Mouse (Mus musculus) v-Abl transformed pro-B cells (cell line): ENCODE measurements around the gene Pgs1.

Experiments
- in situ Hi-C, 2 experiments: fragments of 400-800 bp; cut with MboI; formaldehyde crosslinking; loops; one replicate each; pipeline ENCODE4 v1.15.1; 2025; ENCODE audit not compliant: unreplicated experiment in 2 of 2

Pgs1 gene

GRCm38 (mm10) chr11:117973569-117973968 lies 12.5 kb upstream of the Pgs1 start:
- in situ Hi-C loops, result loop anchor here (5.0 kb wide), 1 partner anchor 49 kb away; no protein-coding TSS in a partner anchor

DNA sequence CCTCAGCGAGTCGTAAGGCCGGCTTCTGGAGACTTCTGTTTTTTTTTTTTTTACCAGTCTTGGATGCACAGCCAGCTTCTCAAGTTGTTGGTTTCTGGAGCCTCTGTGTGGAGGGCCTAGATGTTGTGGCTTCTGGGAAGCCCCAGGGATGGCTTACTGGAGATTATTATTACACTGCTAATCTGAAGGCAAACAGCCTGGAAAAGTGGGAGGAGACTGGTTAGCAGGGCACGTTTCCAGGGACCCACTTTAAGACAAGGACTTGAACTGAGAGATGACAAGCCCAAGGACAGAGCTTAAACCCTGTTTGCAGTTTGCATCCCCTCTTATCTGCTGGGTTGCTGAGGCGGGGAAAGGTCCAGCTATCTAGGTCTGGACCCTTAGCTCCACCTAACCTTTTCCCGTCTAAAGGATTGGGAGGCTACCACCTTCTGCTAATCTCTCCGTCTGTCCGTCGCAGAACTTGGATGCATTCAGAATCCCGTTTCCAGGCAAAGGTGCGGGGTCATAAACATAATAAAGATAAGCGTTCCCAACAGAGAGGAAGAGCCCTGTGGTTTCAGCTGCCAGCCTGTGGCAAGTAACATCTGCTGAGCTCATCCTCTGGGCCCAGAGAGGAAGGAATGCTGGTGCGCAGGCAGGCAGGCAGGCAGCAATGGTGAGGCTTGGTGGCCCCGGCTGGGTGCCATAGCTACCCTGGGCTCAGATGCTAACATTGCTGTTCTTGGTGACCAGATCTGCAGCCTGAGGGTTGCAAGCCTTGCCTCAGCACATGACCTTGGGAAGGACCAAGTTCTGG lies 11.6 kb upstream of the Pgs1 start:
- in situ Hi-C loops, result loop anchor here (5.0 kb wide), 1 partner anchor 48 kb away; no protein-coding TSS in a partner anchor

DNA sequence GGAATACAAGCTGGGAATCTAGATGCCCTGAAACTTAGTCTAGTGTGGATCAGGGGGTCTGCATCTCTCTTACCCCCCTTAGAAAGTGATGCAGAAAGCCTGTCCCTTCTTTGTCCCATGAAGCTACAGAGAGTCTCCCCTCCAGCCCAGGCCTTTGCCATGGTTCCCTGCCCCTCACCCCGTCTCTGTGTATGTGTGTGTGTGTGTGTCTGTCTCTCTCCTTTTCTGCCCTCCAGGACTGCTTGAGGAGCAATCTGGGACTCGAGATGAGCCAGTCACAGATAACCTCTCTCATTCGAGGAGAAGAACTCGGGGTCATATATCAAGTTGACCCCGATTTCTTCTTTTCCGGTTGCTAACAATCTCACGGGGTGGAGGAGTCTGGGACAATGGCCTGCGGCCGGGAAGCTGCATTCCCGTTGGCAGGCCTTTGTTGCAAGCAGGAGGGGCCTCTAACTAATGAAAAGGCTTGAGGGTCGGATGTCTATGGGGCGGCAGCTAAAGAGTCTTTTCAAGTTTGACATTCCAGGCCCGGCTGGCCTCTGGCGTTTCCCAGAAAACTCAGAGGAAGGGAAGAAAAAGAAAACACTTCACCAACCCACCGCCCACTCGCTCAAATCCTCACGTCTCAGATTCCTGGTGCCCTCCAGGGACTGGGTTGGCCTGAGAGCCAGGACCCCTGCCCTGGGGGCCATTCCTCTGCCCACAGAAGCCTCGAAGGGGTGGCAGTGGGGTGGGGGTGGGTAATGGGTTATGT lies 10.7 kb upstream of the Pgs1 start:
- in situ Hi-C loops, result no loop called here

- in situ Hi-C loops, result no loop called here
Observed at GRCm38 (mm10) chr11:117976081-117976582, 10.0 kb upstream of the Pgs1 start.

DNA sequence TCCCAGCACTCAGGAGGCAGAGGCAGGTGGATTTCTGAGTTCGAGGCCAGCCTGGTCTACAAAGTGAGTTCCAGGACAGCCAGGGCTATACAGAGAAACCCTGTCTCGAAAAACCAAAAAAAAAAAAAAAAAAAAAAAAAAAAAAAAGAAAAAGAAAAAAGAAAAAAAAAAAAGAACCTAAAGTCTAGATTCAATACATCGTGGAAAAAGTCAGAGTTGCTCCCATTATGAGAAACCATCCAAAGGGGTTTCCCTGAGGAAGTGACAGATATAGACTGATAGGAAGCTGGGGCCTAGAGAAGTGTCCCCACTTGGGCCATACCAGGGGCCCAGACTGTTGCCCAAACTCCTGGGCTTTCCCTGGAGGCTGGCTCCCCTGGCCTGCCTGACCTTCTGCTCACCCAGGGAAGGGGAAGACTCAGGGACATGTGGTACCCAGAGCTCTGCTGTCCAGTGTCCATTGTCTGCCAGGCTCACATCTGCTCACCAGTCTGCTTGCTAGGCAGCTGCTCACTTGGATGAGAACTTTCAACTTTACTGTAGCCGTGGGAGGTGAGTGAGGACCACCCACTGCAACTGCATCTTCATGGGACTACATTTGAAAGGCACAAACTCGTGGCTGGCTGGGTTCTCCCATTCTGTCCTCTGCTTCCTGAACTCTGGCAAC lies 8.3 kb upstream of the Pgs1 start:
- in situ Hi-C loops, result no loop called here

DNA sequence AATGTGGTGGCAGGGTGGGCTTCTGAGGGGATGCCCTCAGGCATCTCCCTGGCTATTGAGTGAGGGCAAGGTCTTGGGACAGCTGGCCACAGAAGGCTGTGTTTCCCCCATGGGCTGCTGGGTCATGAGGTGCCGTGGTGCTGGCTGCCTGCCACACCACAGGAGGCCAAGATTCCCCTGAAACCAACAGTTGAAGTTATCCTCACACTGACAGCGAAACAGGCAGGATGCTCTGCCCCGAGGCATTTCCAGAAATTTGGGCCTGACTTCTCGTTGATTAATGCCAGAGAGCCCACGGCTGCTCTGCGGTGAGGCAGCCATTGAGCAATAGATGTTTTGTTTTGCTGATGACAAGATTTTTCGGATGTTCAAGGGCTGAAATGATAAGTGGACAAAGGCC lies 6.7 kb upstream of the Pgs1 start:
- in situ Hi-C loops, result no loop called here

GRCm38 (mm10) chr11:117982426-117982825 lies 3.7 kb upstream of the Pgs1 start:
- in situ Hi-C loops, result no loop called here

- in situ Hi-C loops, result no loop called here
Observed at GRCm38 (mm10) chr11:117983770-117984169, 2.3 kb upstream of the Pgs1 start.

- in situ Hi-C loops, result no loop called here
Observed at GRCm38 (mm10) chr11:117987032-117987451, 950 bp downstream of the Pgs1 start.

DNA sequence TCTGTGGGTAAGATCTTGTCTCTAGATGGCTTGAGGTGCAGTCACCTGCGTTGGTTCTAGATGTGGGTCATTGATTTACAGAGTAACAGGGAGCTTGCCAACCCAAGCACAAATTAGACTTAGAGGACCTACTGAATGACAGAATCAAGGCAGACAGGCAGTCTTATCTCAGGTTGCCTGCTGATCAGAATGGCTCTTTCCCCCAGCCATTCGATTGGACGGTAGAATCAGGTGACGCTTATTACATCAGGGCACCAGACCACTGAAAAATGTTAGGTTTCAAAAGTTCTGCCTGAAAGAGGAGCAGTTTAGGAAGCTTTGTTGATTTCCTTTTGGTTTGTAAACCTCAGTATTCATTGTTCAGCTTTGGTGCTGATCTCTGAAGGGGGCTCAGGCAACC lies 1.9 kb downstream of the Pgs1 start:
- in situ Hi-C loops, result no loop called here

GRCm38 (mm10) chr11:117989241-117989640 lies 3.1 kb downstream of the Pgs1 start:
- in situ Hi-C loops, result no loop called here

GRCm38 (mm10) chr11:117989926-117990325 lies 3.8 kb downstream of the Pgs1 start:
- in situ Hi-C loops, result no loop called here

GRCm38 (mm10) chr11:117991502-117992470 lies 5.7 kb downstream of the Pgs1 start:
- in situ Hi-C loops, result no loop called here

GRCm38 (mm10) chr11:117993190-117994175 lies 7.4 kb downstream of the Pgs1 start:
- in situ Hi-C loops, result no loop called here

DNA sequence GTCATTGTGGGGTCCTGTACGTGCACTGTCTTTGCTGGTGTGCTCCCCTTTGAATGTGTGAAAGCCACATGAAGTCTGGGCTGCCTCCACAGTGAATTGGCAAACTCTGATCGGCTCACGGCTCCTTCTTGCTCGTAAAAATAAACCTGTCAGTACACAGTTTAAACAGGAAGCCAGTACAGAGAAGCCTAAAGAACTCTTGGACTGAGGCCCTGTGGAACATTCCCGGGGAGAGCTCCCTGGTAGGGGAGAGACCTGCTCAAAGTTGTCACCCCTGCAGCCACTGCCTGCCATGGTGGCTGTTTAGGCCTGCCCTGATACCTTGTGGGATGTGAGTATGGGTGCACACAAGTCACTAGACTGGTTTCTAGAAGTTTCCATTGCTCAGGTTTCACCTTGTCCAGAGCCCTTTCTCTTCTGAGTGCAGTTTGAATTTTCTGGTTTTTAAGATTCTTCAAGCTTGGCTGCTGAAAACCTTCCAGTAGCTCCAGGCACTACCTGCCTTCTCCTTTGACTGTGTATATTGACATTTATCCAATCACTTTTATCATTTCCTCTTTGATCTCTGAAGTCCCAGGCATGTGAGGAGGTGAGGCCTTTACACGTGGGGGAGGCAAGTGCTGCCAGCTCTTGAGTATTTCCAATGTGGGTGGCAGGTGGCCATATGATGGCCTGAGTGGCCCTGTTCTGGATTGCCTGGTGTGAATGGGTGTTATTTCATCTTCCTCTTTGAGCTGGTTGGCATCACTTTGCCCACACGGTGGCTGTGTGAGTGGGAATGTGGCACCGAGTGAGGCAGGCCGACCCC lies 8.4 kb downstream of the Pgs1 start:
- in situ Hi-C loops, result no loop called here

- in situ Hi-C loops, result no loop called here
Observed at GRCm38 (mm10) chr11:117995255-117995654, 9.2 kb downstream of the Pgs1 start.

- in situ Hi-C loops, result no loop called here
Observed at GRCm38 (mm10) chr11:117995661-117996060, 9.6 kb downstream of the Pgs1 start.

DNA sequence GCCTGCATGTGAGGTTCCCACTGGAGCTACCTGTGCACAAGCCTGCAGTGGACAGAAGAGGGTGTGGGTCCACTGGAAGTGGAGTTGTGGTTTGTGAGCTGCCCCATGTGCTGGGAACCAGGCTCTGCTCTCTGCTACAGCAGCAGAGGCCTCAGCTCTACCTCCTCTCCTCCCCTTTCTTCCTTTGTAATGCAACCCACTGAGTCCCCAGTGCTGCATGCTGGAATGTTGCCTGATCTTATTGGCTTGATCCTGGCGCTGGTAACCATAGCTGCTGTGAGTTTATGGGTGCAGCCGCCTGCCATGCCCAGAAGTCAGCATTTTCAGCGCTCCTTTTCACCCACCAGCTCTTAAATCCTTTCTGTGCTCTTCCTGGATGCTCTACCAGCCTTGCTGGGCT lies 10.0 kb downstream of the Pgs1 start:
- in situ Hi-C loops, result no loop called here
